Mouse (Mus musculus) lung, adult 2 months (tissue): ENCODE data around the gene Adgra1. TPM values are rescaled to one million over a fixed set of nuclear protein-coding genes. Genes with fewer than 3 reads are reported as not detected.

Experiments used
- DNase-seq: peaks from one replicate; pipeline ENCODE4 v3.0.0; 2022
- H3K4me1 ChIP-seq: fragments of 200-500 bp; 2 replicates; pipeline ENCODE4 v1.6.1; 2011; ENCODE audit warnings: low read length; ENCODE audit not compliant: control insufficient read depth, insufficient read depth
- H3K4me3 ChIP-seq: fragments of 200-500 bp; replicated peaks from 2 replicates; pipeline ENCODE3; 2011; ENCODE audit warnings: low read depth, mild to moderate bottlenecking, control low read depth, low read length; ENCODE audit errors: extremely low read depth
- CTCF ChIP-seq: fragments of 200-500 bp; IDR thresholded peaks from 2 replicates; pipeline ENCODE4 v1.5.1; 2011; ENCODE audit warnings: mild to moderate bottlenecking, low read length, control low read depth; ENCODE audit not compliant: insufficient read depth
- POLR2A ChIP-seq: fragments of 200-500 bp; IDR thresholded peaks from 2 replicates; pipeline ENCODE4 v1.6.1; 2011; ENCODE audit warnings: low read depth, mild to moderate bottlenecking, control low read depth, low read length, borderline replicate concordance; ENCODE audit errors: extremely low read depth
- WGBS: fragments of 180-500 bp; shearing (Covaris S2); methylation state at CpG from one replicate; pipeline ENCODE4 v1.1.7; 2018; 5-methylcytosine and 5-hydroxymethylcytosine counted together
- polyA plus RNA-seq: library from polyadenylated mRNA; depleted of rRNA; stranded (reverse); fragments of >200 nt; gene quantifications from 2 replicates; pipeline ENCODE4 v1.2.3, GENCODE M21; 2012

Adgra1 gene
- polyA plus RNA-seq, 1 experiment, result 0.12 TPM

DNA sequence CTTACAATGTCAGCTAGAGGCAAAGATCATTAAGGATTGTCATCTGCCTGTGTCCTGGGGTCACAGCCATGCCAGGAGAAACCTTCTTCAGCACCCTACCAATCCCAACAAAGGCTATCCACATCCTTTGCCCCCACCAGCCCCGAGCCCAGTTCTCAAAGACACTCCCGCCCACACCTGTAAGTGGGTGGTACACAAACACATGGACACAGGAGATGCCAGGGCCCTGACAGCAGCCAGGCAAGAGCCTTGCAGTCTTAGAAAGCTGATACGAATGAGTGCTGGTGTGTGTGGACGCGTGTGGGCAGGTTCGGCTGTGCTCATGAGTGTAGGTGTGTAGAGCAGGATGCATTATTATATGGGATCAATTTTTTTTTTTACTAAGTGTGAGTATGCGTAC, 66.5 kb downstream of the Adgra1 start:
- Histone ChIP-seq H3K4me3 (no peak overlapping the region), H3K4me1 (no peaks in the 10 kb centered on the region)
- no peak for TF ChIP-seq CTCF
- no peak for TF ChIP-seq POLR2A
- DNase-seq, result no peak
- 91% methylated on average over 7 of the region's 7 CpGs for WGBS

DNA sequence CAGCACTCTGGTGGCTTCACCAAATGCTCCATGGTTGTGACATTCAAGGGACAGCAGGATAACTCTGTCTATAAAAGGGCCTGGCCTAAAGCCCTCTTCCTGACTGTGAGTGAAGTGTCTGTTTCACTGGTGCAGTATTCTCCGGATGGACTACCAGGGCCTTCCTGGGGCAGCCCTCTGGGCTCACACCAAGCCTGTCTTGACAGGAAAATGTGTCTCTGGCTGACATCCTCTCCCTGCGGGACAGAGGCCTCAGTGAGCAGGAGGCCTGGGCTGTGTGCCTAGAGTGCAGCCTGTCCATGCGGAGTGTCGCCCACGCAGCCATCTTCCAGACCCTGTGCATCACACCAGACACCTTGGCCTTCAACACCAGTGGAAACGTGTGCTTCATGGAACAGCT, 66.9 kb downstream of the Adgra1 start:
- no peak for DNase-seq
- H3K4me1 ChIP-seq, result no peaks in the 10 kb centered on the region
- no peak overlapping the region for H3K4me3 ChIP-seq
- 70% methylated on average over 6 of the region's 6 CpGs for WGBS
- TF ChIP-seq POLR2A (no peak), CTCF (no peak)

DNA sequence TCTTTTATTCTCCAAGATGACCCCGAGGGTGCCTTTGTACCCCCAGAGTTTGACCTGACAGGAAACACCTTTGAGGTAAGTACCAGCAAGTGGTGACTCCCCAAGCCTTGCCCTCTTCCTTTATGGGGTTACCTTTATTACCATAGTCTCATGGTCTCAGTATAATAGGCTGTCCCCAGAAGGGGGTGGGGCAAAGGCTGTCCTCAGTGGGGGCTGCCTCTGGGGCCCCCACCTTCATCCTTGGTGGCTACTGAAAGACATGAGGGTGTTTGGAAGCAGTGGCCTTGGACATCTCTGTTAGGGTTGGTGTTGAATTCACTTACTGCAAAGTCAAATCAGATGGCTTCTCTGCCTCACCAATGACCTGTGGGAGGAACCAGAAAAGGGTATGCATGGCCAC, 68.0 kb downstream of the Adgra1 start:
- WGBS, result 24% methylated on average over 1 of the region's 1 CpGs
- TF ChIP-seq CTCF (no peak), POLR2A (no peak)
- no peak for DNase-seq
- H3K4me1 ChIP-seq, result no peaks in the 10 kb centered on the region
- H3K4me3 ChIP-seq, result no peak overlapping the region

DNA sequence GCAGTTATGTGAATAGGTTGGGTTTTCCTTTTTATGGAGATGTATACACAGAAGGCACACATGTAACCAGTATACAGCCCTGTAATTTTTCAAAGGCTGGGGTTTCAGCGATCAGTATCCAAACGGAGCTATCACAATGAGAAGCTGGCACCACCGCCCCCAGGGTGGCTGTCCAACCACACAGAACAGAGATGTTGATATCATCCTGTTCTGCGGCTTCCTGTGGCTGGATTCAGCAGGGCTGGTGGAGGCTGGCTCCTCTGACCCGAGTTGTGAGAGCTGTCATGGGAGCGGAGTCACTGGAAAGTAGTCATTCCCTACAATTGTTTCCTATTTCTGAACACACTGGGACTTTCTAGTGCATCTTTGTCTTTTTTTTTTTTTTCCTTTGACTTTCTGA, 71.3 kb downstream of the Adgra1 start:
- TF ChIP-seq POLR2A (no peak), CTCF (no peak)
- Histone ChIP-seq H3K4me3 (no peak overlapping the region), H3K4me1 (no peaks in the 10 kb centered on the region)
- WGBS, result 13% methylated on average over 6 of the region's 6 CpGs
- no peak for DNase-seq

DNA sequence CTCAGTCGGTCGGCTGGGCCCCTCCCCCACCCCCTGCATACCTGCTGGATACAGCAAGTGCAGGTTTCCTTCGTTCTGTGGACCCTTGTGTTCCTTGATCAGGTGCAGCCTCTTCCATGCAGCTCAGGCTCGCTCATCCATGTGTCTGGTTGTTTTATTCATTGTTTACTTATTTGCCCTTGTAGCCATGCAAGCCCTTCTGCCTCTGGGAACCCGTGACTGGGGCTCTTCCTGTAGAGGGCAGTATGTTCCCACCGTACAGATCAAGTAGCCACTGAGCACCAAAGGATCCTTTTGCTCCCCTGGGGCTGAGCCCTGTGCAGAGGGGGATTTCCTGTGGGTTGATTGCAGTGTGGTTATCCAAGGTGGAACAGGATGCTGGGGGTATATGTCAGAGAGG, 71.7 kb downstream of the Adgra1 start:
- peak; percentile 25; the same call in 1 of the 2 replicates for TF ChIP-seq CTCF
- TF ChIP-seq POLR2A, result no peak
- WGBS, result 5% methylated on average over 6 of the region's 6 CpGs
- no peak overlapping the region for H3K4me3 ChIP-seq
- DNase-seq, result peak; percentile 8
- H3K4me1 ChIP-seq, result no peaks in the 10 kb centered on the region

DNA sequence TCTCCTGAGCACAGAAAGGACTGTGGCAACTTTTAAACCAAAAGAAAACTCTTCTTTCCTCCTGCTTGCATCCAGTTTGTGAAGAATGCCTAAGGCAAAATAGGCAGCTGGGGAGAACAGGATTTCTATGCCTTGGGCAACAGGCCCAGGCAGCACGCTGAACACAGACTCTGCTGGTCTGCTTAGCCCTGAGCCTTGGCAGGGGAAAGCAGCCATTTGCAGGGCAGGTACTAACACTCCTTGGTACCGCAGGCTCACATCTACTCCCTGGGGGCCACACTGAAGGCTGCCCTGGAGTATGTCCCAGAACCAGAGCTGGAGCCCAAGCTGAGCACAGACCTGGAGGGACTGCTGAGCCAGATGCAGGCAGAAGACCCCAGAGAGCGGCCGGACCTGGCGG, 74.2 kb downstream of the Adgra1 start:
- TF ChIP-seq POLR2A (no peak), CTCF (no peak)
- no peak overlapping the region for H3K4me3 ChIP-seq
- no peak for DNase-seq
- 75% methylated on average over 5 of the region's 5 CpGs for WGBS
- H3K4me1 ChIP-seq, result no peaks in the 10 kb centered on the region

DNA sequence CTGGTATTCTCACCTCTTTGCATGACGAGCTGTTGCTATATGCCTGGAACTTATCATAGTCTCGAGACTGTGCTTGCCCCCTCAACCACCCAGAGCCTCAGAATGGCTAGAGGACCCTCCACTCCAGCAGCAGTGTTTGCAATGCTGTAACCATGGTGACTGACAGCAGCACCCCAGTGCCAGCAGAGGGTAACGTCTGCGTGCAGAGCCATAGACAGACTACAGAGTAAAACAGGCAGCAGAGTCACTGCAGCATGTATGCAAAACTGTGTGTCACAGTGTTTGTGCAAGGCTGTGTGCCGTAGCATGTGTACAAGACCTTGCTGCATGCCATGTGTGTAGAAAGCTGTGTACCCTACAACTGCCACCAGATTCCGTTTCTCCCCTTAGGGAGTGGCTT, 75.5 kb downstream of the Adgra1 start:
- WGBS, result 56% methylated on average over 6 of the region's 6 CpGs

DNA sequence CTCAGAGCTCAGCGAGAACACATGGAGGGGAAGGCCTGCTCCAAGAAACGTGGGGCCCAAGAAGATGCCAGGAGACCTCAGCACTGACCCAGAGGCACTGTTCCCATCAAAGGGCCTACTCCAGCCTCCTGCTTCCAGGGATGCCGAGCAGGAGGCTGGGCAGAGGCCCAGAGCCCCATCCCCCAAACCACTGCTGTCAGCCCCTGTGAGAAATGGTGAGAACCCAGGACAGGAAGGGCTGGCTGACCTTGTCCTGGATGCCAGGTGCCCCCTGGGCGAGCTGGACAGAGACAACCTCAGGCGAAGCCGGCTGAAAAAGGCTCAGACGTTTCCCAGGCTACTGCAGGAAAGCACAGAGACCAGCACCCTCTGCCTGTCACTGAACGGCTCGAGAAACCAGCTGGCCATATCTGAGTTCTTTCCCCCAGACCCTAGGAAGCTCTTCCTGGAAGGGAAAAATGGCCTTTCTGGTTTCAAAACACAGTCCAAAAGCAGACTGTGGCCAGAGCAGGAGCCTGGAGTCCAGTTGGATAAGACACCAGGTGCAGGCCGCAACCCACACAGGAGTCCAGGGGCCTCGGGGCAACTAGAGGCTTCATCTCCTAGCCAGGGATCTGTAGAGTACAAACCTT, 76.3 kb downstream of the Adgra1 start:
- WGBS, result 52% methylated on average over 11 of the region's 11 CpGs
- TF ChIP-seq CTCF (no peak), POLR2A (no peak)
- DNase-seq, result no peak
- H3K4me1 ChIP-seq, result no peaks in the 10 kb centered on the region
- no peak overlapping the region for H3K4me3 ChIP-seq

More for the DNA sequence above, 75.5 kb downstream of the Adgra1 start:
- TF ChIP-seq CTCF, result no peak
- TF ChIP-seq POLR2A, result no peak
- H3K4me1 ChIP-seq, result no peaks in the 10 kb centered on the region
- no peak for DNase-seq
- H3K4me3 ChIP-seq, result no peak overlapping the region

DNA sequence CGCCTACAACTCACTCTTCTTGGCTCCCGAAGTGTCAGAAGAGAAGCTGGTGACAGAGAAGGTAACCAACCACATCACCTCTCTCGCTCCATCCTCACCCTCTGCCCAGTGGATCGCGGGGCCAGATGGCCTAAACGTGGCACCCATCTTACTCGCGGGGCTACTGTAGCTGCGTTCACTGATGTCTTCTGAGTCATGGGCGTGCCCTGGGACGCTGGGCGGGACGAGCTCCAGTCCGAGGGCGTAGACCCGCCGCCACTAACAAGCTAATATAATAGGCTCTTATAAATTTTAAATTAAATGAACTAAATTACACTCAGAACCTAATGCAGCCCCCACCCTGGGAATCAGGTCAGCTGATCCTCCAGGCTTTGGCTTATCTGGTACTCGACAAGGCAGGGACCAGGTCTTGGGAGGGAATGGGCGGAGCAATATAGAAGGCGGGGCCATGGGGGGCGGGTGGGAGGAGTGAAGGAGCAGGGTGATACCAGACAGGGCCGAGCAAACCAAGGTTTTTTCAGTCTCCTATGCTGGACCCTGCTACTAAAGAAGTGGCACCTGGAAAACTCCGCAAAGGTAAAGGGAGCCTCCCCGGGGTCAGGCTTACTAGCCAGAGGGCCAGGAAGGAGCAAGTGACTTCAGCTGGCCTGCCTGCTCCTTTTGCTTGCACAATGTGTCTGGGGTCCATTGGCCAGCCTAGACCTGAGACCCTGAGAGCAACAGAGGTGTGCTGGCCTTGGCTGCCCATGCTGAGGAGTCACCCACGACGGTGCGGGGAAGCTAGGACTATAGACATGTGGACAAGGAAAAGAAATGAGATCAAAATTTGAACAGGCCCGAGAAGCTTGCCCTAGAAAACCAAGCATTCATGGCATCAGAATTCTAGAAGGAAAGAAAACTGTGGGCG, 80.4 kb downstream of the Adgra1 start:
- 11% methylated on average over 29 of the region's 29 CpGs for WGBS
- no peak for DNase-seq
- 0 out of 2 replicates have a peak, but pooled peaks cover 3% of the 10 kb centered on the region for H3K4me1 ChIP-seq
- no peak for TF ChIP-seq CTCF
- TF ChIP-seq POLR2A, result no peak
- H3K4me3 ChIP-seq, result no peak overlapping the region
